Mouse (Mus musculus) testis, adult 2 months (tissue): Measurements from ENCODE around the gene Stat4. TPM values are rescaled to one million over a fixed set of nuclear protein-coding genes. Genes with fewer than 3 reads are reported as not detected.
A peak's percentile ranks its signal among the peaks of the same experiment; 100 is the strongest.

Experiments used
- H3K27ac ChIP-seq: fragments of 200-500 bp; 2 replicates; pipeline ENCODE4 v1.5.1; 2012; ENCODE audit warnings: low read depth, low read length; ENCODE audit not compliant: control insufficient read depth, insufficient read depth
- H3K27me3 ChIP-seq: fragments of 200-500 bp; 2 replicates; pipeline ENCODE4 v1.6.1; 2012; ENCODE audit warnings: mild to moderate bottlenecking, low read length, moderate library complexity; ENCODE audit not compliant: control insufficient read depth, insufficient read depth
- H3K36me3 ChIP-seq: fragments of 200-500 bp; 2 replicates; pipeline ENCODE4 v1.6.1; 2012; ENCODE audit warnings: mild to moderate bottlenecking, low read length; ENCODE audit not compliant: control insufficient read depth, insufficient read depth
- H3K4me1 ChIP-seq: fragments of 200-500 bp; 2 replicates; pipeline ENCODE4 v1.6.1; 2012; ENCODE audit warnings: low read length; ENCODE audit not compliant: control insufficient read depth, insufficient read depth
- H3K4me3 ChIP-seq: fragments of 200-500 bp; 2 replicates; pipeline ENCODE4 v1.5.1; 2012; ENCODE audit warnings: low read depth, mild to moderate bottlenecking, low read length, moderate library complexity, mixed read lengths; ENCODE audit not compliant: control insufficient read depth
- CTCF ChIP-seq: fragments of 200-500 bp; IDR thresholded peaks from 2 replicates; pipeline ENCODE4 v1.5.1; 2012; ENCODE audit warnings: low read depth, mild to moderate bottlenecking, inconsistent platforms, low read length, moderate library complexity; ENCODE audit not compliant: control insufficient read depth, insufficient read depth, insufficient replicate concordance
- POLR2A ChIP-seq: fragments of 200-500 bp; IDR thresholded peaks from 2 replicates; pipeline ENCODE4 v1.6.1; 2012; ENCODE audit warnings: low read depth, mild to moderate bottlenecking, inconsistent platforms, low read length, moderate library complexity; ENCODE audit not compliant: control insufficient read depth
- polyA plus RNA-seq: library from polyadenylated mRNA; depleted of rRNA; stranded (reverse); fragments of >200 nt; gene quantifications from 2 replicates; pipeline ENCODE4 v1.2.3, GENCODE M21; 2012

Stat4 gene
- polyA plus RNA-seq, 1 experiment = 193 TPM

- Histone ChIP-seq H3K4me3 (no peak overlapping the region), H3K36me3 (no peaks in the 10 kb centered on the region), H3K27me3 (no peaks in the 10 kb centered on the region), H3K27ac (no peak overlapping the region), H3K4me1 (no peaks in the 10 kb centered on the region)
- TF ChIP-seq CTCF (no peak), POLR2A (no peak)
These were observed 93.4 kb downstream of the Stat4 start for GRCm38 (mm10) chr1:52080375-52080774.

- TF ChIP-seq CTCF = no peak
- no peak for TF ChIP-seq POLR2A
- no peaks in the 10 kb centered on the region for H3K4me1 ChIP-seq
- H3K27me3 ChIP-seq = no peaks in the 10 kb centered on the region
- H3K4me3 ChIP-seq = no peak overlapping the region
- H3K36me3 ChIP-seq = no peaks in the 10 kb centered on the region
- H3K27ac ChIP-seq = no peak overlapping the region
These were observed 99.3 kb downstream of the Stat4 start for GRCm38 (mm10) chr1:52086236-52086635.

- Histone ChIP-seq H3K27me3 (no peaks in the 10 kb centered on the region), H3K36me3 (no peaks in the 10 kb centered on the region), H3K4me3 (no peak overlapping the region), H3K4me1 (no peaks in the 10 kb centered on the region), H3K27ac (no peak overlapping the region)
- TF ChIP-seq POLR2A (no peak), CTCF (no peak)
These were observed 100.2 kb downstream of the Stat4 start for GRCm38 (mm10) chr1:52087128-52087527.

GRCm38 (mm10) chr1:52088634-52089033 lies 101.7 kb downstream of the Stat4 start:
- H3K4me1 ChIP-seq = no peaks in the 10 kb centered on the region
- no peak overlapping the region for H3K4me3 ChIP-seq
- H3K27me3 ChIP-seq = no peaks in the 10 kb centered on the region
- H3K36me3 ChIP-seq = no peaks in the 10 kb centered on the region
- H3K27ac ChIP-seq = no peak overlapping the region
- TF ChIP-seq CTCF (no peak), POLR2A (no peak)

- no peaks in the 10 kb centered on the region for H3K36me3 ChIP-seq
- no peak overlapping the region for H3K27ac ChIP-seq
- H3K4me3 ChIP-seq = no peak overlapping the region
- TF ChIP-seq POLR2A = no peak
- TF ChIP-seq CTCF = no peak
- H3K27me3 ChIP-seq = no peaks in the 10 kb centered on the region
- no peaks in the 10 kb centered on the region for H3K4me1 ChIP-seq
These were observed 111.8 kb downstream of the Stat4 start for GRCm38 (mm10) chr1:52098618-52099232.

GRCm38 (mm10) chr1:52100496-52100895 lies 113.5 kb downstream of the Stat4 start:
- H3K4me3 ChIP-seq = no peak overlapping the region
- no peak overlapping the region for H3K27ac ChIP-seq
- no peaks in the 10 kb centered on the region for H3K36me3 ChIP-seq
- H3K27me3 ChIP-seq = no peaks in the 10 kb centered on the region
- H3K4me1 ChIP-seq = no peaks in the 10 kb centered on the region
- TF ChIP-seq POLR2A (no peak), CTCF (peak; percentile 30; the same call in 1 of the 2 replicates)

GRCm38 (mm10) chr1:52102795-52103194 lies 115.8 kb downstream of the Stat4 start:
- Histone ChIP-seq H3K27me3 (no peaks in the 10 kb centered on the region), H3K27ac (no peak overlapping the region), H3K4me3 (no peak overlapping the region), H3K4me1 (no peaks in the 10 kb centered on the region), H3K36me3 (no peaks in the 10 kb centered on the region)
- TF ChIP-seq POLR2A (no peak), CTCF (no peak)
